Mouse (Mus musculus): ENCODE results near the gene Rce1.

DNA sequence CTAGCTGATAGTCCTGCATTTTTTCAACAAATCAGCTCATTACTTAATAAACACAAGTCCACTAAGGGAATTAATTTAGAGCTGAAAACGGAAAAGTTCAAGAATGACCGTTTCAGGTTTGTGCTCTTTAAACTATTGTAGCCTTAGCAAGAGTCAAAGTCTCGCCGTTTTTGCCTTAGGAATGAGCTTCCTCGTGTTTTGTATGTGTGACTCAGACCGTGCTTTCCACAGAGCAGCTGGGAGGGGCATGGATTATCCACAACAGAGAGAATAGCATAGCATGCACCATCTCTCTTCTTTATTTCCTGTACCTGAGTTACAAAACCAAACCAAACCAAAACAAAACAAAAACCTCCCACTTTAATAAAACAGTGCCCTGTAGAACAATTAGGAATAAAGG, 47.0 kb upstream of the Rce1 start:
- no peak for TF ChIP-seq CTCF (IDR thresholded peaks at IDR 0.05; ENCODE audit: extremely low read depth, insufficient read depth, insufficient read length, insufficient replicate concordance)
- TF ChIP-seq POLR2A (IDR thresholded peaks at IDR 0.05; ENCODE audit: low read depth, low read length): no peak

Data from spleen, adult 2 months (tissue).